Mouse (Mus musculus): ENCODE data around the gene Elp4.

GRCm38 (mm10) chr2:105670731-105671095 is 233.7 kb downstream of the Elp4 start:
- TF ChIP-seq POLR2A (IDR thresholded peaks at IDR 0.05; ENCODE audit: control insufficient read depth in 1 of 2, insufficient read depth in 1 of 2, low read depth in 1 of 2, low read length in 2 of 2, poor library complexity in 1 of 2) = no peak
- TF ChIP-seq CTCF (IDR thresholded peaks at IDR 0.05 in 2 of 3, conservative IDR thresholded peaks at IDR 0.05 in 1 of 3; ENCODE audit: control insufficient read depth in 1 of 3, insufficient read depth in 1 of 3, low read depth in 2 of 3, low read length in 3 of 3, poor library complexity in 1 of 3, severe bottlenecking in 1 of 3) = no peak
- no peak for TF ChIP-seq TCF12 (IDR thresholded peaks at IDR 0.05; ENCODE audit: low read depth, low read length)
- no peak for TF ChIP-seq EP300 (IDR thresholded peaks at IDR 0.05; ENCODE audit: low read depth in 1 of 2, low read length in 2 of 2)
- TF ChIP-seq CHD2 (IDR thresholded peaks at IDR 0.05; ENCODE audit: low read length) = no peak
- TF ChIP-seq ZC3H11A (IDR thresholded peaks at IDR 0.05; ENCODE audit: low read depth, low read length) = no peak
- TF ChIP-seq GATA1 (IDR thresholded peaks at IDR 0.05; ENCODE audit: low read depth, low read length) = no peak
- TF ChIP-seq E2F4 (IDR thresholded peaks at IDR 0.05; ENCODE audit: borderline replicate concordance, low read depth, low read length) = no peak
- no peak for TF ChIP-seq MAX (IDR thresholded peaks at IDR 0.05; ENCODE audit: low read length)
- TF ChIP-seq MAZ (IDR thresholded peaks at IDR 0.05; ENCODE audit: low read depth, low read length) = no peak

All from MEL (cell line).